Mouse (Mus musculus): Measurements from ENCODE around the gene Zfp979. TPM values are rescaled to one million over a fixed set of nuclear protein-coding genes. Genes with fewer than 3 reads are reported as not detected.
"Not testable (repeated sequence)": the region's sequence is repeated elsewhere in the genome, so short reads cannot be mapped to it uniquely, and the experiment has no call there.

Zfp979 gene
- polyA plus RNA-seq (2016; fragmentation: Nextera tagmentation; extraction: Ambion mirVana): 2.8 and 2.9 TPM in 2 replicates

DNA sequence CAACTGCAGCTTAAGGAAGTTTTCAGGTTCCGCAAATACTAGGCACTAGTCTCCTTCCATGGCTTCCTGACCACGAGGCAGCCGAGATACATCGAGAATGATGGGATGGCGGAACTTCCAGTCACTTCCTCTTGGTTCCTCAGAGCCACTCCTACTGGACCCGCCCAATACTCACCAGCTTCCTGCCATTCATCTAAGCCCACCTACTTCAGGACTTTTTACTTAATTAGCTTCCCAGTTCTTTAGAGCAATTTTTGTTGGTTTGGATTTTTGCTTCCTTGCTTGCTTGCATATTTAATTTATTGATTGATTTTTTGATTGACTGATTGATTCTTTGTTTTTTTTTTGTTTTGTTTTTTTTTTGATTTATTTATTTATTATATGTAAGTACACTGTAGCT is at the start of gene Zfp979:
Gene Zfp979, minus strand, starts transcription at position 101 of the 400 bp plus-strand sequence.
- H3K4me1 ChIP-seq; H3K27me3 ChIP-seq (ENCODE audit: poor library complexity, severe bottlenecking); H3K36me3 ChIP-seq (replicated peaks); H3K9me3 ChIP-seq; H3K4me3 ChIP-seq; DNase-seq (ENCODE audit: extremely low spot score, low spot score); H3K27ac ChIP-seq: not testable (repeated sequence)
- WGBS: no CpG with 5 or more reads among the region's 6 CpGs

DNA sequence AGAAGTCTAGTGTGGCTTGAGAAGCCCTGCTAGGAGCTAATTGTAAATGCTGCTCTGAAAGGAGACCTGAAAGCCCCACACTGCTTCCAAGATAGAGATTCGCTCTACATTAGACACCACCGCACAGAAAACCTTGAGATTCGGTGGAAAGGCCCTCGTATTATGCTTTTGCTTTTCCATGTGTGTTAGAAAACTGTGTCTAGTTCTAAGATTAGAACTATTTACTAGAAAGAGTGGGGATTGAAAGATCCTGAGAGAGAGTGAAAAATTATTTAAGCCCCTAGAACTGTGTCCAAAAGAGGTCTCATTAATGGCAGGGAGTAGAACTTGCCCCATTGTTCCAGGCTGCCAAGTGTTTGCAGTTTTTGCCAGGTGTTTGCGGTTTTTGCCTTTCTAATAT is 12.9 kb upstream of the Zfp979 start:
- H3K4me1 ChIP-seq; H3K27me3 ChIP-seq (ENCODE audit: poor library complexity, severe bottlenecking); H3K9me3 ChIP-seq; H3K27ac ChIP-seq; H3K4me3 ChIP-seq; DNase-seq (ENCODE audit: extremely low spot score, low spot score); H3K36me3 ChIP-seq (replicated peaks): not testable (repeated sequence)
- whole genome bisulfite sequencing: 93% methylated on average over 5 of the region's 5 CpGs

DNA sequence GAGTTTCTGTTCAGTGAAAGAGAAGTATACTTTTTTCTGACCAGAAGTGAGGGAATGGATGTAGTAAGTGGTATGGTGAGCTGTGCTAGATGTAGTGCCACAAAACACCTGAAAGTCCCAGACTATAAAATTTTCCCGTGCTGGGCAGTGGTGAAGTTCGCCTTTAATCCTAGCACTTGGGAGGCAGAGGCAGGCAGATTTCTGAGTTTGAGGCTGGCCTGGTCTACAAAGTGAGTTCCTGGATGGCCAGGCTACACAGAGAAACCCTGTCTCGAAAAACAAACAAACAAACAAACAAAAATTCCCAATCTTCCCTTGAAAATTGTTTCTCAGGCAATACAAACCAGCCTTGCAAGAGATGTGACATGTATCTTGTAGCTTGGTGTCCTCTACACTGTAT is 5.1 kb upstream of the Zfp979 start:
- not testable (repeated sequence) for H3K4me1 ChIP-seq; DNase-seq (ENCODE audit: extremely low spot score, low spot score); H3K27ac ChIP-seq; H3K9me3 ChIP-seq; H3K4me3 ChIP-seq; H3K27me3 ChIP-seq (ENCODE audit: poor library complexity, severe bottlenecking); H3K36me3 ChIP-seq (replicated peaks)
- no CpG with 5 or more reads among the region's 3 CpGs for WGBS

DNA sequence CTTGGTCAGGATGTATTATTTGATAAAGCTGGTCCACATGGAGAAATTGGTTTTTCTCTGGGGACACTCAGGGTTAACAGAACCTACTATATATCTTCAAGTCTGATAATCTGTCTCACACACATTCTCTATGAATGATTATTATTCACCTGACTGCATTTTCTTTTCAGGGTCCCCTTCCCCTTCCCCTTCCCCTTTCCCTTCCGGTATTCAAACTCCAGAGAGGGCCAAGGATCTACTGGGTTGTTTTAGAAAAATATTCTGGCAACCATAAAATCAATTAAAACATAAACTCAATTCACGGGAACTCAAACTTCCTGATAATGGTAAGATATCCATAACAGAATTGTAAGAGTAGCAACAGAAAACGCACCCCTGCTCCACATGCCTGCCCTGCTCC is 381 bp downstream of the Zfp979 start:
- H3K27me3 ChIP-seq (ENCODE audit: poor library complexity, severe bottlenecking); H3K4me3 ChIP-seq; H3K9me3 ChIP-seq; H3K27ac ChIP-seq; H3K36me3 ChIP-seq (replicated peaks); H3K4me1 ChIP-seq; DNase-seq (ENCODE audit: extremely low spot score, low spot score): not testable (repeated sequence)
- 45% methylated on average over 2 of the region's 3 CpGs for WGBS

DNA sequence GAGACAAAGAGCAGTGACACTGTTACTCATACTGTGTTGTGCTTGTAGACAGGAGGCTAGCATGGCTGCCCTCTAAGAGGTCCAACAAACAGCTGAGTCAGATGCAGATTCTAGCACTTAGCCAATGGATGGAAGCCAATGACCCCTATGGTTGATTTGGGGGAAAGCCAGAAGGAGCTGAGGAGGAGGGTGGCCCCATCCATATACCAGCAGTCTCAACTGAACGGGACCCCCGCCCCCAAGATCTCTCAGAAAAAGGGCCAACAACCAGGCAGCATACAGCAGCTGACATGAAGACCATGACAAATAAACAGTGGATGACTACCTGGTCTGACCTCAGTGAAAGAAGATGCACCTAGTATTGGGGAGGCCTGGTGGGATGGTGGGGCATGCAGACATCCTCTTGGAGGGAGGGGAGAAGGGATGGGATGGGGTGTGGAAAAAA is 8.5 kb downstream of the Zfp979 start:
- no CpG with 5 or more reads among the region's 2 CpGs for WGBS
- not testable (repeated sequence) for H3K36me3 ChIP-seq (replicated peaks); H3K27me3 ChIP-seq (ENCODE audit: poor library complexity, severe bottlenecking); DNase-seq (ENCODE audit: extremely low spot score, low spot score); H3K9me3 ChIP-seq; H3K4me1 ChIP-seq; H3K4me3 ChIP-seq; H3K27ac ChIP-seq

DNA sequence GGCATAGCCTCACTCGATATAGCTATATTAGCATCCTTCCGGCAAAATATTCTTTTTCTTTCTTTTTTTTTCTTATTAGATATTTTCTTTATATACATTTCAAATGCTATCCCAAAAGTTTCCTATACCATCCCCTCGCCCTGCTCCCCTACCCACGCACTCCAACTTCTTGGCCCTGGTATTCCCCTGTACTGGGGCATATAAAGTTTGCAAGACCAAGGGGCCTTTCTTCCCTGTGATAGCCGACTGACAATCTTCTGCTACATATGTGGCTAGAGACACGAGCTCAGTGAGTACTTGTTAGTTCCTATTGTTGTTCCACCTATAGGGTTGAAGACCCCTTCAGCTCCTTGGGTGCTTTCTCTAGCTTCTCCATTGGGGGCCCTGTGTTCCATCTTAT is 35.8 kb downstream of the Zfp979 start:
- H3K4me3 ChIP-seq; DNase-seq (ENCODE audit: extremely low spot score, low spot score); H3K9me3 ChIP-seq; H3K36me3 ChIP-seq (replicated peaks); H3K27ac ChIP-seq; H3K27me3 ChIP-seq (ENCODE audit: poor library complexity, severe bottlenecking); H3K4me1 ChIP-seq: not testable (repeated sequence)
- 87% methylated on average over 6 of the region's 6 CpGs for whole genome bisulfite sequencing

DNA sequence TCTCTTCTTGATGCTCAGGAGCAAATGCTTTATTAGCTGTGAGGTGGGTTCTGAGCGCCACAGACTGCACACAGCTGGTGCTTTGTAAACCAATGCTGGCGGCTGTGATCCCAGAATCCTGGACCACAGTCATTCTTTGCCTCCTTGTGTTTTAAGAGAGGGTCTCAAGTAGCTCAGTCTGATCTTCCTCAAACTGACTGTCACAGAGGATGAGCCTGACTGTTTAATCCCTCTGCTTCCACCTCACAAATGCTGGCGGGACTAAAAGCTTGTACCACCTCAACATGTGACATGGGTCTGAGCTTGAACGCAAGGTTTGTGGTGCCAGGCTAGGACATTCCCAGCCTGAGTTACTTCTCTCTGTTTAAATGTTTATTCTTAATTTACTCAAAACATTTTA is 36.8 kb downstream of the Zfp979 start:
- Histone ChIP-seq H3K9me3 (peaks cover 6% of the 10 kb centered on the region; the same call in 1 of the 2 replicates), H3K27me3 (ENCODE audit: poor library complexity, severe bottlenecking) (no peaks in the 10 kb centered on the region), H3K4me1 (no peaks in the 10 kb centered on the region), H3K36me3 (replicated peaks) (no peaks in the 10 kb centered on the region), H3K4me3 (no peak overlapping the region), H3K27ac (no peak overlapping the region)
- WGBS: 81% methylated on average over 4 of the region's 4 CpGs
- no peak for DNase-seq (ENCODE audit: extremely low spot score, low spot score)

DNA sequence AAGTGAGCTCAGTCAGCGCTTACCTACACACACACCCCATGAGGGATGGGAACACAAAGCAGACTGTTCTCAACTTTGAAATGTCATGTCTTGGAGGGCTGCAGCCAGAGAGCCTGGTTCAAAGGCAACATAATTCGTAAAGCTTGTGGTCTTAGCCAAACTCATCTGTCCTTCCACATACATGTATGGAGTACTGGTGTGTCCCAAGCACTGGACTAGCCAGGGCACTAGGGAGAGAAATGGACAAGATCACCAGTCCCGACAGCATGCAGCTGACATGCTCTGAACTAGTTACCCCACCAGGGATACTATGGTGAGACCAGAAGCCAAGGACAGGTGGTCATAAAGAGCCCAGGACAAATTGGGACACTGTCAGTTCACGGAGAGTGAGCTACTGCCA is 38.5 kb downstream of the Zfp979 start:
- H3K4me1 ChIP-seq: no peaks in the 10 kb centered on the region
- H3K9me3 ChIP-seq: peaks cover 13% of the 10 kb centered on the region
- 86% methylated on average over 4 of the region's 4 CpGs for WGBS
- no peaks in the 10 kb centered on the region for H3K36me3 ChIP-seq (replicated peaks)
- no peak overlapping the region for H3K4me3 ChIP-seq
- no peak overlapping the region for H3K27ac ChIP-seq
- DNase-seq (ENCODE audit: extremely low spot score, low spot score): no peak
- H3K27me3 ChIP-seq (ENCODE audit: poor library complexity, severe bottlenecking): no peaks in the 10 kb centered on the region

DNA sequence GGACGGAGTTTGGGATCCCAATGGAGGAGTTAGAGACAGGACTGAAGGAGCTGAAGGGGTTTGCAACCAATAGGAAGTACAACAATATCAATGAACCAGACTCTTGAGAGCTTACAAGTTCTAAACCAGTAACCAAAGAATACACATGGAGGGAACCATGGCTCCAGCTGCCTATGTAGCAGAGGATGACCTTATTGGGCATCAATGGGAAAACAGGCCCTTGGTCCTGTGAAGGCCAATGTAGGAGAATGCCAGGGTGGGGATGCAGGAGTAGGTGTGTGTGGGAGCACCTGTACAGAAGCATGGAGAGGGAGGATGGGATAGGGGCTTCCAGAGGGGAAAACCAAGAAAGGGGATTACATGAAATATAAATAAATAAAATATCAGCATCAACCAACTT is 40.4 kb downstream of the Zfp979 start:
- no peak overlapping the region for H3K4me3 ChIP-seq
- no peaks in the 10 kb centered on the region for H3K27me3 ChIP-seq (ENCODE audit: poor library complexity, severe bottlenecking)
- DNase-seq (ENCODE audit: extremely low spot score, low spot score): no peak
- H3K36me3 ChIP-seq (replicated peaks): no peaks in the 10 kb centered on the region
- H3K27ac ChIP-seq: no peak overlapping the region
- H3K9me3 ChIP-seq: peaks cover 16% of the 10 kb centered on the region
- WGBS: 60% methylated on average over 1 of the region's 1 CpGs
- H3K4me1 ChIP-seq: no peaks in the 10 kb centered on the region

DNA sequence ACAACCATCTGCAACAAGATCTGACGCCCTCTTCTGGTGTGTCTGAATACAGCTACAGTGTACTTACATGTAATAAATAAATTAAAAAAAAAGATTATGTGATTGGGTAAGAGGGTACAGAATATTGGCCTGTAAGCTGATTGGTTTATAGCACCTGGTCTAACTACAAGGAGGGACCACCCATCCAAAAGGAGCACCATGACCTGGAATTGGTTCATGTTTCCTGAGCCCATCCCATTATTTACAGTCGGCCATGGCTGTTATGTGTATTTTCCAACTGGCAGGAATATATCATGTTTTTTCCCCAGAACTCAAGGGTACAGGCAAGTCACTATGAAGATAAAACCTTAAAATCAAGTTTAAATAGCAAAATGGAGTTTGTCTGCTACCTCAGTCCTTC is 43.5 kb downstream of the Zfp979 start:
- no peaks in the 10 kb centered on the region for H3K4me1 ChIP-seq
- no peak for DNase-seq (ENCODE audit: extremely low spot score, low spot score)
- WGBS: 69% methylated on average over 2 of the region's 2 CpGs
- H3K4me3 ChIP-seq: no peak overlapping the region
- peaks cover 19% of the 10 kb centered on the region for H3K9me3 ChIP-seq
- no peak overlapping the region for H3K27ac ChIP-seq
- H3K36me3 ChIP-seq (replicated peaks): no peaks in the 10 kb centered on the region
- H3K27me3 ChIP-seq (ENCODE audit: poor library complexity, severe bottlenecking): no peaks in the 10 kb centered on the region

DNA sequence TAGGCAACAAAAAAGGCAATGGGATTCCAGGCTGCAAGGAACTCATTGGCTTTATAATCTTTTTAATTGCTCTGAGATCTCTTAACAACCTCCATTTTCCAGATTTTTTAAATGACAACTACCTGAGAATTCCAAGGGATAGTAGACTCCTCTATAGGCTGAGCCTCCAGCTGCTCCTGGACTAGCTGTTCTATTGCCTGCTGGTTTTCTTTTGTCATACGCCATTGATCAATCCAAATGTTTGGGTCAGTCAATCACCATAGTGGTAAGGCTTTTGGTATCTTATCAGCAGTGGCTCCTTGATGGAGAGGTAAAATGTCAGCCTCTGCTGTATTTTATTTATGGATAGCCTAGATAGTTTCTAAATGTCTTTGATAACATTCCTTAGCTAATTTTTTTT is 44.6 kb downstream of the Zfp979 start:
- WGBS: 54% methylated on average over 1 of the region's 1 CpGs
- no peak for DNase-seq (ENCODE audit: extremely low spot score, low spot score)

DNA sequence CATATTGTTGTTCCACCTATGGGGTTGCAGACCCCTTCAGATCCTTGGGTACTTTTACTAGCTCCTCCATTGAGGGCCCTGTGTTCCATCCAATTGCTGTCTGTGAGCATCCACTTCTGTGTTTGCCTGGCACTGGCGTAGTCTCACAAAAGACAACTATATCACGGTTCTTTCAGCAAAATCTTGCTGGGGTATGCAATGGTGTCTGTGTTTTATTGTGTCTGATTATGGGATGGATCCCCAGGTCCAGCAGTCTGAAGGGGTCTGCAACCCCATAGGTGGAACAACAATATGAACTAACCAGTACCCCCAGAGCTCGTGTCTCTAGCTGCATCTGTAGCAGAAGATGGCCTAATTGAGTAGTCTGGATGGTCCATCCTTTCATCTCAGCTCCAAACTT is 47.7 kb downstream of the Zfp979 start:
- 89% methylated on average over 3 of the region's 3 CpGs for WGBS

More for the DNA sequence above, 44.6 kb downstream of the Zfp979 start:
- no peak overlapping the region for H3K27ac ChIP-seq
- peaks cover 19% of the 10 kb centered on the region for H3K9me3 ChIP-seq
- no peak overlapping the region for H3K4me3 ChIP-seq
- no peaks in the 10 kb centered on the region for H3K4me1 ChIP-seq
- H3K36me3 ChIP-seq (replicated peaks): no peaks in the 10 kb centered on the region
- H3K27me3 ChIP-seq (ENCODE audit: poor library complexity, severe bottlenecking): no peaks in the 10 kb centered on the region

DNA sequence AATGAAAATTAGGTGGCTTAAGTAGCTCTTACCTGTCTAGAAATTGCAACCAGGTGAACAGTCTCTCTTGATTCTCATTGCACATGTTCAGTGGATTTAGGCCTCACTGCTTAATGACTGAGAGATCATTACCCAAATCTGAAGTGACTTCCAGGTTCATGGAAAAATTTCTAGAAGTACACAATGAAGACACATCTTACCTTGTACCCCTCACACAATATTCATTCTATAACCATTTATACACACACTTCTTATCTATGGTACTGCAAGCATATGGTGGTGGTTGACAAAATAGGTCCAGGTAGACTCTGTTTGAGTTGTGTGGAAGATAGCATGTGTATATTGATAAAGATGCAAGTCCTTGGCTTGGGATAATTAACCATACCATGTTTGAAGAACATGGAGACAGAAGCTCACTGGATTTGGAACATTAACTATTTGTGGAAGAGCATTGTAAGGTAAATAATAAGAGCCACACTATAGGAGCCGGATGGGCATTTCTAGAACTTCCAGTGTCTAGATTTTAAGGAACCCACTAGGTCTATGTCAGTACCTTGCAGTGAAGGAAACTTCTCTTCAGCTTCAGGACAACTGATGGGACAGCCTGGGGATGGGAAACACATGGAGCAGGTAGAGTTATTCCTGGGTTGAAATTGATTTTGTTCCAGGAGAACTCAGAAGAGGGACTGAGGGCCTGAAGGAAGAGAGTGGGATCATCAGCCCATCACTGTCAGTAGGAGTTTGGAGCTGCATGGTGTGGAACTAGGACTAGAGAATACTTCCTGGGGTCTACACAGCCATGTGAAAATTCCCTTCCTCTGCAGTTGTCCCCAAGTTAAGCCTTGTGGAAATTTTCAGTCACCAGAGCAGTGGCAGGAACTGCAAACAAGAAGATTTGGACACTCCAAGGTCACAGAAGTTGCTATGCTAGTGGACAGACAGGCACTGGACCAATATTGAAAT is 55.5 kb downstream of the Zfp979 start:
- no peaks in the 10 kb centered on the region for H3K27me3 ChIP-seq (ENCODE audit: poor library complexity, severe bottlenecking)
- no peaks in the 10 kb centered on the region for H3K4me1 ChIP-seq
- peaks cover 49% of the 10 kb centered on the region for H3K9me3 ChIP-seq
- no peak overlapping the region for H3K27ac ChIP-seq
- no peaks in the 10 kb centered on the region for H3K36me3 ChIP-seq (replicated peaks)
- WGBS: 71% methylated on average over 1 of the region's 1 CpGs
- H3K4me3 ChIP-seq: no peak overlapping the region
- DNase-seq (ENCODE audit: extremely low spot score, low spot score): no peak

More for the DNA sequence above, 47.7 kb downstream of the Zfp979 start:
- H3K4me1 ChIP-seq; H3K36me3 ChIP-seq (replicated peaks); DNase-seq (ENCODE audit: extremely low spot score, low spot score); H3K27ac ChIP-seq; H3K27me3 ChIP-seq (ENCODE audit: poor library complexity, severe bottlenecking); H3K4me3 ChIP-seq: not testable (repeated sequence)
- H3K9me3 ChIP-seq: peaks cover 19% of the 10 kb centered on the region
